Mouse (Mus musculus) heart, postnatal 14 days (tissue): ENCODE data around the gene Zbtb21. TPM values are rescaled to one million over a fixed set of nuclear protein-coding genes. Genes with fewer than 3 reads are reported as not detected.
"Not testable (repeated sequence)": the region's sequence is repeated elsewhere in the genome, so short reads cannot be mapped to it uniquely, and the experiment has no call there.

Experiments used
- DNase-seq, 2 experiments: peaks; one replicate each; pipeline ENCODE4 v3.0.0; 2021 to 2022
- intact Hi-C: fragments of 180-260 bp; cut with DNase I; formaldehyde crosslinking; loops from one replicate; pipeline ENCODE4 v1.15.1; 2025
- long read RNA-seq, 2 experiments: library from polyadenylated mRNA; stranded (forward); transcript quantifications; one replicate each; pipeline ENCODE4 v2.0.0; 2021
- total RNA-seq, 2 experiments: library from RNA; stranded (reverse); gene quantifications; 2 replicates each; pipeline ENCODE4 v1.2.3; 2021

The Zbtb21 gene
- total RNA-seq: 10 to 100 TPM; 10.1 to 13.5 TPM
- long read RNA-seq, experiment 1, full-length matches to known transcripts: 2 of 5 reads
- long read RNA-seq, experiment 1, partial matches to known transcripts: 0 of 5 reads
- long read RNA-seq, experiment 1, other reads (novel, unspliced or antisense): 3 of 5 reads
- long read RNA-seq, experiment 2, partial matches to known transcripts: 0 of 2 reads
- long read RNA-seq, experiment 2, other reads (novel, unspliced or antisense): 2 of 2 reads

DNA sequence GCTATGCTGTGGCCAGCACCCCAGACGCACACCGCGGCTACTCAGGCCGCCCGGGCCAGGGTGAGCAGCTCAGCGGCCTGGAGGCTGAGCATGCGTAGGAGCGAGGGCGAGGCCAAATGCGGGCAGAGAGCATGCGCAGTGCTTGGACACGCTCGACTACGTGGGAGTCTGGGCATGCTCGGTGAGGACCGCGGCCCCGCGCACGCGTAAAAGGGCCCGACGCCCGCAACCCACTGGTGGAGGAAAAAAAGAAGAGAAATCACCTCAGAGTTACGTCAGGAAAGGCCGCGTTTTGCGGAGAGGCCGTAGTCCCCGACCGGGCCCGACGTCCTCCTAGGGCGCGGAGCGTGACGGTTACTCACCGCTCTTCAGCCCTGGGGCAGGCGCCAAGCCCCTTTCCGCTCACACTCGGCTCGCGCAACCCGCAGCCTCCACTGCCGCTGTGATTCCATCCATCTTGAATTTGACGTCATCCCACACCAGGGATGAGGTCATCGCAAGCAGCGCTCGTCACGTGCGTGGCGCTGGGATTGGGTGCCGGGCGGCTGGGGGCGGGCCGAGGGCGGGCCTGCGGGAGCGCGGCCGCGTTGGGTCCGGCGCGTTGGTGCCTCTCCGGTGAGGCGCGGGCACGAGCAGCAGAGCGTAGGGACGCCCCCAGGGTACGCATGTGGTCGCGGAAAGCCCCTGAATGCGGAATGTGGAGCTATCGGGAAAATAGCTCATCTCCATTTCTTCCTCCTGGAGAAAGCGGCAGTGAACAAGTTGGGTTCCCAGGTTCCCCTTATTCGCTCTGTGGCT is at the start of gene Zbtb21, which contains the start of gene C2cd2:
TSS of gene Zbtb21 (minus strand) at position 472 of the 798 bp plus-strand sequence.
TSS of gene C2cd2 (minus strand) at position 448 of the 798 bp plus-strand sequence.
- DNase-seq: peak; percentile 97 to 98
- intact Hi-C loops: loop anchor here (2.0 kb wide), 2 partner anchors 34 to 112 kb away; partner anchors contain the start of genes B230307C23Rik and Prdm15

DNA sequence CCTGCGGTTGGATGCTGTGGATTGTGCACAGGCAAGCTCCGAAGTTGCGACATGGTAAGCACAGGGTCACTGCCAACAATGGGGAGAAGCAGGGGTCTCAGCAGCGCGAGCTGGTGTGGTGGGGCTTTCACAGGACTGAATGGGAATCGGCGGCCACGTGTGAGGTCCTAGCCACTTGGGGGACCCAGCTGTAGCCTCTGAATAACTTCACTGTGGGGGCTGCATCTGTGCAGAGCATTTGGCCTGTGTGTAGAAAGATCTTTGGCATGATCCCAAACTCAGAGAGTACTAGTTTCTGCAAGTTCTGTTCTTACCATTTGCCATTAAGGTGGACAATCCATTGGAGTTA is 34.9 kb upstream of the Zbtb21 start:
- not testable (repeated sequence) for DNase-seq
- intact Hi-C loops: loop anchor here (2.0 to 10.0 kb wide), 3 partner anchors 35 to 193 kb away; partner anchors contain the start of genes A630089N07Rik, C2cd2 and Zbtb21

DNA sequence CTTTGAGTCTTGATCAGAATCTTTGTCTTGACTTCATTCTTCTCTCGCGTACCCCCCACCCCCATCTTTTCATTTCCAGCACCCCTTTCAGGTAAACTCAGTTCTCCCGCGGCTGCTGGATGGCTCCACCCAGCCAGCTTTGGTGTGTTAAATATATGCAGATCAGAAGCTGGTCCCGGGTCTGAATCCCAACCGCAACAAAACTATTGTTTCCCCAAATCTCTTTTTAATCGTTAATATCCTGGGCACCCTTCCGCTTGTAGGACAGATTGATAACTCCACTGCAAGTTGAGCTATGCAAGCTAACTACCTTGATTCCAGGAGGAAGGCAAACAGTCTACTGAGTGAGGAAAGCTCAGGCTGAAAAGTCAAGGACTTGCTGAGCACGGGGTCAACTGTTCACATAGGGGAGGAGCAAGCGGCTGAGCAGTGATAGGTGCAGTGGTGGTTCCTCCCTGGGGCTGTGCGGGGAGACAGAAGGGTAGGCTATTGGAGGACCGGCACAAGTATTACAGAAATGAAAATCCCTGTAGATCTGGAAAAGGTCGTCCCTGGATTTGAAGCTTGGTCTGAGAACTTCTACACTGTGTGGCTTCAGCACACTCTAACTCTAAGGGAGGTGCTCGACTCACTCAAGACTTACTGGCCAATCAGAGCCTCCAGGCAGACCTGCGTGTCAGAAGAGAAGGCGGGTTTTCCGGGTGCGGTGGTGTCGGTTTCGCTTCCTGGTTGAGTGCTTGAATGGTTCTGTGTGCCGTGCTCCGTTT is 34.4 kb upstream of the Zbtb21 start, which contains the start of gene B230307C23Rik:
TSS of gene B230307C23Rik (plus strand) at position 700 of the 767 bp plus-strand sequence.
- DNase-seq: peak; percentile 76 to 82

DNA sequence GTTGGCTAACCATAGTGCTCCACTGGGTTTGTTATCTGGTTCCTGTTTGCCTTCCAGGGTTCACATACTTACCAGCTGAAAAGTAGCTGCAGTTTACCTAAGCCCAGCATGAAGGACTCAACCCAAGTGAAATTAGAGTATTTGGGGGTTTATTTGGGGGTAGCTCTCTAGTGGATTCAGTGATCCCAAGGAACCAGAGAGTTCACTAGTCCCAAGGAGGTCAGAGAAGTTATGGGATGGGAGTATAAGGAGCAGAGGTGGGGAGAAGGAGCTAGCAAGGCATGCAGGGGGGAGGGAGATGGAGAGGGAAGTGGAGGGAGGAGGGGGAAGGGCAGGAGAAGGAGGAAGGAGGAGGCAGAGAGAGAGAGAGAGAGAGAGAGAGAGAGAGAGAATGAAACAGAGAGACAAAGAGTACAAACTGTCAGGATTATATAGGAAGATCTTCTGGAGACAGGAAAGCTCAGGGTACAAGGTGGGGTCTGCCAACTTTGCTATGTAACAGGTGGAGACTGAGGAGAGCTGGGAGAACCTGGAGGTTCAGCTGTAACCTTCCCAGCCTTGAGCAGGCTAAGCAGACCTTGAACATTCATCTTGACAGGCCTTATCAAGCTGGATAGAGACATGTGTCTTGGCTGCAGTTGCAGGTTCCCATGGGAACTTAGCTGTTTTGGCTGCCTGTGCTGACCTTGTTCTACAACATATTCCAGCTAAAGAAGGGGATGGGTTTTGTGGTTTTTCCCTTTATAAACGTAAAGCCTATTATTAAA is 33.6 kb upstream of the Zbtb21 start:
- peak; percentile 42 to 63 for DNase-seq
- intact Hi-C loops: loop anchor here (2.0 to 10.0 kb wide), 3 partner anchors 33 to 191 kb away; partner anchors contain the start of genes A630089N07Rik, C2cd2 and Zbtb21

More for the DNA sequence above, 34.4 kb upstream of the Zbtb21 start, which contains the start of gene B230307C23Rik:
- intact Hi-C loops: loop anchor here (2.0 to 10.0 kb wide), 3 partner anchors 34 to 192 kb away; partner anchors contain the start of genes A630089N07Rik, C2cd2 and Zbtb21

DNA sequence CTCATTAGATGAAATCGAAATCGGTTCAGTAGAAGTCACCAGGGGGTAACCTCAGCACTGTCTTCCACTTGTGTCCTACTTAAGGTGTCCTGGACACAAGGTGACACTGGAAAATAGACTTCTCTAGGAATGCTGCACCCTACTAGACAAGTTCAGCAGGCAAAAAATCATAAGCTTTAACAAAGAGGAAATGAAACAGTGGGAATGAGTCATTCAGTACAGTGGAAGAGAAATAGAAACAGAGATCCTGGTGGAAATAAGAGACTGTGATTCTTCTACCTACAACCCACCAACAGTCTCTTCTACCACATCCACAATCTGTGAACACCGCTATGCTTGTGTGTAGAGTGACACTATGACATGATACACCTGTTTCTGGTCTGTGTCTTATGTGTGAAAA is 30.1 kb upstream of the Zbtb21 start:
- intact Hi-C loops: loop anchor here (10.0 kb wide), 1 partner anchor 188 kb away; no protein-coding TSS in a partner anchor
- not testable (repeated sequence) for DNase-seq

DNA sequence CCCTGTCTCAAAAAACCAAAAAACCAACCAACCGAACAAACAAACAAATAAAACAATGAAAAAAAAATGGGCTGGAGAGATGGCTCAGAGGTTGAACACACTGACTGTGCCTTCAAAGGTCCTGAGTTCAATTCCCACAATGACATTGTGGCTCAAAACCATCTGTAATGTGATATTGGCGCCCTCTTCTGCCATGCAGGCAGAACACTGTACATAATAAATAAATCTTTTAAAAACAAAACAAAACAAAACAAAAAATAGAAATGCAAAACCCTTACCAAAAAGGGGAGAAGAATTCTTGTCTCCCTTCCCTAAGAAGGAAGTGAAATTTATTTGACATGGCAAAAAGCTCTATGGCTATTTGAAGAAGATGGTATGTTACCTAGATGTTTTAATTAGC is 29.1 kb upstream of the Zbtb21 start:
- intact Hi-C loops: loop anchor here (10.0 kb wide), 1 partner anchor 187 kb away; no protein-coding TSS in a partner anchor

DNA sequence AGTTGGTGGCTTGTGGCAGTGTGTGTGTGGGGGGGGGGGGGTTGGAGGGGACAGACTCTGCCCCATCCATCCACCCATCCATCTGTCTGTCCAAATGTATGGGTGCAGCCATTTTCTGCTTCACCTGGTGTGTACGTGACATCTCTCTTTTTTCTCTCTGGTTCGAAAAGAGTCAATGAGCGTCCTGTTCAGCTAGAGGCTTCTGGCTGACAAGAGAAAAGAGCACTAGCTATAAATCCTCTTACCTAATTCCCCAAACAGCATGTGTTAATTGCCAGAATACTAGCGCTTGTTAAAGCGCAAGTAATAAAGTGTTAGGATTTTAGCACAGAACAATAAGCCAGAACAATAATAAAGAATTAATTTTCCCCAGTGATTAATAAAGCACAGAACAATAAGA is 22.2 kb upstream of the Zbtb21 start:
- no peak for DNase-seq
- intact Hi-C loops: no loop called here

More for the DNA sequence above, 29.1 kb upstream of the Zbtb21 start:
- DNase-seq: no peak

DNA sequence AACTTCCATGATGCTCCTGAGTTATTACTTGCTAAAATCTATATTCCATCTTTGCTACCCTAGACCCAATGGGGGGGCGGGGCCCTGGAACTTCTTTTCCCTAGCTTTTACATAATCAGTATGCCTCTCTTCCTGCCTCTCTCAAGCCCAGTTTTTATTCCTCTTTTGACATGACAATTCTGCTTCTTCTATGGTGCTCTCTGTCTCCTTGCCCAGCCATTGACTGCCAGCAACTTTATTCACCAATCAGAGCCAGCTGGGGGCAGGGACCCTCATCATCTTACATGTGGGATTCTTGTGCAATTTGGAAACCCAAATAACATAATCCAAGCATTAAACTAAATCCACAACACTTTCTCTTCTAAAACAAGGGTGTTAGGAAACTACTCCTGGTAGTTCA is 18.9 kb upstream of the Zbtb21 start:
- intact Hi-C loops: no loop called here
- no peak for DNase-seq

DNA sequence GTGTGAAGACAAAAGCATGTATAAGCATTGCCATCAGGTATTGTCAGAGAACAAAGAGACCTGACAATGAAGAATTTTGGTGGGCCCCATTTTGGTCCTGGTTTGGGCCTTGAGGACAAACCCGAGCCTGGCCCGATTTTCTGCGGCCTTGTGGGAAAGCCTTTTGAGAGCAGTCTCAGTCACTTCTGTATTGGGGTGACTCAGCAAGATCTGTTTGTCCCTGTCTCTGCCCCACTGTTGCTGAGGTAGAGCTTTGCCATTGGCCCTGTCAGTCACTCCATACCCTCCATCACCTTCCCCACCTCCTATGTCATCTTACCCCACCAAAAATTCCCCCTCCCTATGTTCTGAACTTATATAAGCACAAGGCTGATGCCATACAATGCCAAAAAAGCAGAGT is 15.3 kb upstream of the Zbtb21 start:
- intact Hi-C loops: no loop called here
- no peak for DNase-seq

DNA sequence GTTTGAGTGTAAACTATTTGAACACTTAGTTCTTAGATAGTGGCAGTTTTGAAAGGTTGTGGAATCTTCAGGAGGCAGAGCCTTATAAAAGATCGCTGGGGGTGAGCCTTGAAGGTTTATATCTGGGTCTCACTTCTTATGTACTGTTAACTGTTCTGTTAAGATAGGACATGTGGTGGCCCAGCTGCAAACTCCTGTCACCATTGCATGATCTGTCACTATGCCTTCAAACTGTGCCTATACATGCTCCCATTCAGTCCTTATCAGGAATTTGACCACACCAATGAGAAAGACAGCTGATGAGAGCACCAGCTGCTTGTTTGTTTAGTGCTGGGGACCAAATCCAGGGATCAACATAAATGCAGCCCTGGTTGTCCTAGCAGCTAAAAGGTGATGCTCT is 14.9 kb upstream of the Zbtb21 start:
- intact Hi-C loops: no loop called here

DNA sequence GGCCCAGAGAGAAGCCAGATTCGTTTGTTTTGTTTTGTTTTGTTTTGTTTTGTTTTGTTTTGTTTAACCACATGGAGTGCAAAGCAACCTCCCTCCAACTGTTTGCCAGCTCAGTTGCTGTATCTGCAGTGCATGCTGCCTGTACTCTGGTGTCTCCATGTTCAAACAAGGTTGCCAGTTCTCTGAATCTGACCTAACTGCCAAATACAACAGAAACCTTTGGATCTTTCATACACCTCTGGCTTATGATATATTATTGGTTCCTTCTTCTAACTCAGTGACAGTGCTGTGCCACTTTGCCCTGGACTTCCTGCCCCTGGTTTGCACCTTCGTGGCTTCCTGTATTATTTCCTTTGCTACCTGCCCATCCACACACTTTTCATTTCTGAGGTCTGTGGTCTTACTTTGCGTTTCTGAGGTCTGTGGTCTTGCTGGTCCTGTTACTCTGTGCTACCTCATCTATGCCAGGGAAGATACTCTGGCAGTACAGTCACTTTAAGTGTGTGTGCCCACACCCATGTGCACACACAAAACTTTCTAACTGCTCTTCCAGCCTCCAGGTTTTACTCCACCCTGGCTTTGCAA is 1.6 kb upstream of the Zbtb21 start:
- intact Hi-C loops: loop anchor here (2.0 kb wide), 2 partner anchors 33 to 113 kb away; partner anchors contain the start of genes B230307C23Rik and Prdm15
- no peak for DNase-seq

More for the DNA sequence above, 14.9 kb upstream of the Zbtb21 start:
- no peak for DNase-seq

DNA sequence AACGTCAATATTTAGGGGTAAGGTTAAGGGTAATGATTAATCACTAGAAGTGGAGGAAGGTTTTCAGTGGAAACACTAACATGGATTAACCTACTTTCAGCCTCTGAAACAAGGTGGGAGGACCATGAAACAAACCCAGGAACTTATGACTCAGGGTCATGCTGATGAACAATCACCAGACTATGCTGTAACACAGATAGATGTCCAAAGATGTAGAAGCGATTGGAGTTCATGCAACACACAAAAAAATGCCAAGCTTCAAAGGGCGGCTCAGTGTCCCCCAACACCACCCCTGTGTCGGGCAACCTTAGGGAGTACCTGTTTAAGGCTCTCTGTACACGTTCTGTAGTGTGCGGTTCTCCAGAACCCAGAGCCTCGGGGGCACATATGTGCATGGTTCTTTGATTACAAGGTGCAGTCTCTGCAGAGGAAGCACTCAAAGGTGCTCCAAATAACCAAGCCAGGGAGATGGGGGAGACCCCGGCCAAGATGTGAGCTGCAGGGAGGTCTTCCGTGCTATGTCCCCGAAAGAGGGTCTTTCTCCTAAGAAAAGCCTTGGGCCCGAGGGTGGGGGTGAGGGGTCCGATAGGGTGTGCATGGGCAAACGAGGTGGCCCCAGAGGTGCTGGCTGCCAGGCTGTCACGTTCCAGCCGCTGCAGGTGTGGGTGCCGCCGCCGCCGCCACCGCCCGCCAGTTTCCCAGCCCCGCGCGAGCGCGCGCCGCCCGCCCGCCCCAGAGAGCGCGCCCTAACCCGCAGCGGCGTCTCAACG is 856 bp downstream of the Zbtb21 start:
- no peak for DNase-seq
- intact Hi-C loops: loop anchor here (2.0 kb wide), 3 partner anchors 35 to 111 kb away; partner anchors contain the start of genes B230307C23Rik and Prdm15

DNA sequence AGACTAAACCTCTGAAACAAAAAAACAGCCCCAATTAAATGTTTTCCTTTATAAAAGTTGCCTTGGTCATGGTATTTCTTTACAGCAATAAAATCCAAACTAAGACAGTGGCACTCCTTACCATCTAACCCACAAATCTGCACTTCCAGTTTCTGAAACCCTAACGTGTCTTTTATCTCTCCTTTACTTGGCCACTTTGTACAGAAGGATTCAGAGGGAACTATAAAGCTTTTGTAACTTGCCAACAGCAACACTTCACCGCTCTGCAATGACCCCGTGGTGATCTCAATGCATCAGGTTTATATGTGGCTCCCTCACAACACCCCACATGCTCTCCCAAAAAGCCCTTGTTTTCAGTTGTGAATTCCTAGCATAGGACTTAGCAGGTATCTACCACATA is 2.1 kb downstream of the Zbtb21 start:
- intact Hi-C loops: loop anchor here (2.0 kb wide), 1 partner anchor 38 kb away; no protein-coding TSS in a partner anchor
- no peak for DNase-seq

DNA sequence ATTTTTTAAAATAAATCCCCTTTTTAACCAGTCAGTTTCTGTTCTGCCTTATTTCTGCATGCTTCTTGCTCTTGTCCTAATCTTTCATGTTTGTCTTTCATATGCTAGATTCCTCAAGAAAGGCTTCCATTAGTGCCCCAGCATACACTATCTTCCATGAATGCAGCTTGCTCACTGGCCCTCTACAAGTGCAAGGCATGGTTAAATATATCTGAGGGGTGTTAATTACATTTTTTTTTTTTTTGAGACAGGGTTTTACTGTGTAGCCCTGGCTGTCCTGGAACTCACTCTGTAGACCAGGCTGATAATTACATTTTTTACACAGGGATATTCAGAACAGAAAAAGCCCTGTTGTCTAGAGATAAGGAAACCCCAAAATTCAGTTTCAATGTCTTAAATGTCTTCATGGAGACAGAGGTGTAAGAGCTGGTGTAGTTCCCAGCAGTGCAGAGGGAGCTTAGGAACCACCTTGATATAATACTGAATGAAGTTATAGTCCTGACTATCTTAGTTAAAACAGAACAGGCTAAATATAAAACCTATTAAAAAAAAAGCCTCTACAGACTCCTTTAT is 3.9 kb downstream of the Zbtb21 start:
- DNase-seq: no peak
- intact Hi-C loops: no loop called here

DNA sequence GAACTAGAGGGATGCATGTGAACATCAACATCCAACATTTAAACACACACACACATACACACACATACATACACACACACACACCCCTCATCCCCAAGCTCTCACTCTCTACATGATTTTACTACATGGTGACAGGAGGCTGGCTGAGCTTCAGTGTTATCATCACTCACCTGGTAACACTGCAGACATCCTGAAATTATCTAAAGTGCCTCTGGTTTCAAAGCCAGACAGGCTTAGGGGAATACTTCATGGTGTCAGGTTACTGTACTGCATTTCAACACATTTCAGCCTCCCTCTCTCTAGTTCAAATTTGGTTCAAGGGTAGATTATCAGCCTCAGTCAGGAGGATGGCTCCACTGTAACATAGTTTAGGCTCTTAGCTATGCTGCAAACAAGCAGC is 4.8 kb downstream of the Zbtb21 start:
- intact Hi-C loops: no loop called here
- peak in 1 of 2 experiments; percentile 58 for DNase-seq

DNA sequence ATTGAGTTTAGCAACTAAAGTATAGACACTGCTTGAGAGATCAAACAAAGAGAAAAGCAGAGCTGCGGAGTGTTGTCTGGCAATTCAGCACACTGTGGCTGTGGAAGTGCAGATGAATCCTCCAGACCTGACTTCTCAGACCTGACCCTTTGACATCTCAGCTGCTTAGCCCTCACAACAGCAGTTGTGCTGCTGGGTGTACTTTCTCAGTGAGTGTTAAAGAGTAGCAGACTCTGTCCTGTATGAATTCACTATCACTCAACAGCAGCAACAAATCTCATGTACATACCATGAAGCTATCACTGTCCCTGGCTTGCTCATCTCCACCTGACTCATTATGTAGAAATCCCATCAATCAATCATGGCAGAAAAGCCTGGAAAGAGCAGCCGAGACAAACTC is 6.4 kb downstream of the Zbtb21 start:
- no peak for DNase-seq
- intact Hi-C loops: no loop called here

DNA sequence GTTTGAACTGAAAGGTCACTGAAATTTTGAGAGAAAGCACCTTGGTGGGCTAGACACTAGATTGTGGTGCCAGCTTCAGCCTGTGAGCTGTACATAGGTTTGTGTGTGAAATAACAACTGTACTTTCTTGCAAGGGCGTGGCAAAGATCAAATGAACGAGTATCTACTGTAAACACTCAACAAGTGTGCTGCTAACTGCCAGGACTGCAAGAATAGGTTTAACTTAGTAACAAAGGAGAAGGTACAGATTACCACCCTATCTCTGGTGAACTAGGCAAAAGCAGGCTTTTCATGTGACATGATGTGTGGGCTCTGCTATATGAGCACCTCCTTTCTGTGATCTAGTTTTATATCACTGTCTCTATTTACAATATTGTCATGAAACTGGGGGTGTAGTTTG is 9.1 kb downstream of the Zbtb21 start:
- intact Hi-C loops: no loop called here

DNA sequence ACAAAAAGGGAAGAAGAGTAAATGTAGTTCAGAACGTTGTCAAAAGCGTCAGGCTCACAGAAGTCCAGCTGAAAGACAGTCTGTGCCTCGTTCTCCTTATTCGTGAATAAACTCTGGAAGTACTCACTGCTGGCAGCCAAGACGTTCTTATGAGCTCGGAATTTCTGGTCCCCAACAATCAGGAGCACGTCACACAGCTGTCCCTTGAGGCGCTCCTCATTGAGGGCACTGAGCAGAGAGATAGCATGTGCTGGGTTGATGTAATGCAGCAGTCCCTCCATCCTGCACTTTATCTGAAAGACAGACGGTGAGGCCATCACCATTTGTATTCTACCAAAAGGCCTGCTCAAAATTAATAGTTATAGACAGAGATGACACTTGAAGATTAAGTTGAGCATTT is 9.6 kb downstream of the Zbtb21 start:
- intact Hi-C loops: no loop called here
- DNase-seq: no peak

More for the DNA sequence above, 9.1 kb downstream of the Zbtb21 start:
- no peak for DNase-seq
